Mouse (Mus musculus): Measurements from ENCODE around the gene Fam170b. TPM values are rescaled to one million over a fixed set of nuclear protein-coding genes. Genes with fewer than 3 reads are reported as not detected.

The Fam170b gene
- polyA plus RNA-seq, 2 experiments = not detected

- Histone ChIP-seq H3K9ac (ENCODE audit: low read depth, low read length, severe bottlenecking) (no peak overlapping the region), H3K9me3 (ENCODE audit: control insufficient read depth, low read length) (no peaks in the 10 kb centered on the region), H3K4me3 (replicated peaks; ENCODE audit: low read length) (no peak overlapping the region), H3K4me1 (ENCODE audit: control insufficient read depth, insufficient read depth, low read length) (peaks cover 20% of the 10 kb centered on the region), H3K27me3 (ENCODE audit: control insufficient read depth, insufficient read depth, low read length) (no peaks in the 10 kb centered on the region), H3K4me2 (replicated peaks; ENCODE audit: low read depth, low read length, severe bottlenecking) (no peak overlapping the region), H3K27ac (replicated peaks; ENCODE audit: low read depth, low read length) (peak overlapping the region; percentile 48), H3K36me3 (ENCODE audit: control insufficient read depth, insufficient read depth, low read length) (no peaks in the 10 kb centered on the region)
- DNase-seq (ENCODE audit: low spot score) (peak; percentile 37), ATAC-seq (ENCODE audit: low FRiP score, low read depth) (no peak)
- TF ChIP-seq POLR2A (IDR thresholded peaks at IDR 0.05; ENCODE audit: borderline replicate concordance, extremely low read depth, insufficient read depth, insufficient read length) = no peak
- WGBS = 38% methylated on average over 6 of the region's 6 CpGs
Observed at GRCm38 (mm10) chr14:32827994-32828650, 5.6 kb upstream of the Fam170b start.

GRCm38 (mm10) chr14:32835181-32835580 lies 1.4 kb downstream of the Fam170b start:
- Histone ChIP-seq H3K36me3 (ENCODE audit: control insufficient read depth, insufficient read depth, low read length) (no peaks in the 10 kb centered on the region), H3K27me3 (ENCODE audit: control insufficient read depth, insufficient read depth, low read length) (no peaks in the 10 kb centered on the region), H3K4me3 (replicated peaks; ENCODE audit: low read length) (no peak overlapping the region), H3K27ac (replicated peaks; ENCODE audit: low read depth, low read length) (no peak overlapping the region), H3K4me1 (ENCODE audit: control insufficient read depth, insufficient read depth, low read length) (no peaks in the 10 kb centered on the region), H3K9ac (ENCODE audit: low read depth, low read length, severe bottlenecking) (no peak overlapping the region), H3K4me2 (replicated peaks; ENCODE audit: low read depth, low read length, severe bottlenecking) (no peak overlapping the region), H3K9me3 (ENCODE audit: control insufficient read depth, low read length) (no peaks in the 10 kb centered on the region)
- TF ChIP-seq POLR2A (IDR thresholded peaks at IDR 0.05; ENCODE audit: borderline replicate concordance, extremely low read depth, insufficient read depth, insufficient read length) = no peak
- 83% methylated on average over 14 of the region's 14 CpGs for WGBS
- ATAC-seq (ENCODE audit: low FRiP score, low read depth) = no peak
- DNase-seq (ENCODE audit: low spot score) = no peak

- WGBS = 89% methylated on average over 14 of the region's 14 CpGs
- no peak for ATAC-seq (ENCODE audit: low FRiP score, low read depth)
- no peaks in the 10 kb centered on the region for H3K36me3 ChIP-seq (ENCODE audit: control insufficient read depth, insufficient read depth, low read length)
- H3K4me3 ChIP-seq (replicated peaks; ENCODE audit: low read length) = no peak overlapping the region
- H3K27ac ChIP-seq (replicated peaks; ENCODE audit: low read depth, low read length) = no peak overlapping the region
- no peaks in the 10 kb centered on the region for H3K9me3 ChIP-seq (ENCODE audit: control insufficient read depth, low read length)
- H3K27me3 ChIP-seq (ENCODE audit: control insufficient read depth, insufficient read depth, low read length) = no peaks in the 10 kb centered on the region
- no peak overlapping the region for H3K4me2 ChIP-seq (replicated peaks; ENCODE audit: low read depth, low read length, severe bottlenecking)
- TF ChIP-seq POLR2A (IDR thresholded peaks at IDR 0.05; ENCODE audit: borderline replicate concordance, extremely low read depth, insufficient read depth, insufficient read length) = no peak
- DNase-seq (ENCODE audit: low spot score) = no peak
- H3K9ac ChIP-seq (ENCODE audit: low read depth, low read length, severe bottlenecking) = no peak overlapping the region
- H3K4me1 ChIP-seq (ENCODE audit: control insufficient read depth, insufficient read depth, low read length) = no peaks in the 10 kb centered on the region
Observed at GRCm38 (mm10) chr14:32835596-32835995, 1.8 kb downstream of the Fam170b start.

- DNase-seq (ENCODE audit: low spot score) (no peak), ATAC-seq (ENCODE audit: low FRiP score, low read depth) (no peak)
- H3K4me2 ChIP-seq (replicated peaks; ENCODE audit: low read depth, low read length, severe bottlenecking) = no peak overlapping the region
- no peaks in the 10 kb centered on the region for H3K36me3 ChIP-seq (ENCODE audit: control insufficient read depth, insufficient read depth, low read length)
- H3K4me1 ChIP-seq (ENCODE audit: control insufficient read depth, insufficient read depth, low read length) = no peaks in the 10 kb centered on the region
- no peaks in the 10 kb centered on the region for H3K9me3 ChIP-seq (ENCODE audit: control insufficient read depth, low read length)
- TF ChIP-seq POLR2A (IDR thresholded peaks at IDR 0.05; ENCODE audit: borderline replicate concordance, extremely low read depth, insufficient read depth, insufficient read length) = no peak
- 90% methylated on average over 11 of the region's 11 CpGs for whole genome bisulfite sequencing
- no peak overlapping the region for H3K27ac ChIP-seq (replicated peaks; ENCODE audit: low read depth, low read length)
- no peaks in the 10 kb centered on the region for H3K27me3 ChIP-seq (ENCODE audit: control insufficient read depth, insufficient read depth, low read length)
- H3K4me3 ChIP-seq (replicated peaks; ENCODE audit: low read length) = no peak overlapping the region
- no peak overlapping the region for H3K9ac ChIP-seq (ENCODE audit: low read depth, low read length, severe bottlenecking)
Observed at GRCm38 (mm10) chr14:32836191-32836590, 2.4 kb downstream of the Fam170b start.

- Histone ChIP-seq H3K27me3 (ENCODE audit: control insufficient read depth, insufficient read depth, low read length) (no peaks in the 10 kb centered on the region), H3K27ac (replicated peaks; ENCODE audit: low read depth, low read length) (no peak overlapping the region), H3K4me2 (replicated peaks; ENCODE audit: low read depth, low read length, severe bottlenecking) (no peak overlapping the region), H3K4me3 (replicated peaks; ENCODE audit: low read length) (no peak overlapping the region), H3K9ac (ENCODE audit: low read depth, low read length, severe bottlenecking) (no peak overlapping the region), H3K36me3 (ENCODE audit: control insufficient read depth, insufficient read depth, low read length) (no peaks in the 10 kb centered on the region), H3K9me3 (ENCODE audit: control insufficient read depth, low read length) (no peaks in the 10 kb centered on the region), H3K4me1 (ENCODE audit: control insufficient read depth, insufficient read depth, low read length) (no peaks in the 10 kb centered on the region)
- no peak for DNase-seq (ENCODE audit: low spot score)
- TF ChIP-seq POLR2A (IDR thresholded peaks at IDR 0.05; ENCODE audit: borderline replicate concordance, extremely low read depth, insufficient read depth, insufficient read length) = no peak
- ATAC-seq (ENCODE audit: low FRiP score, low read depth) = no peak
Observed at GRCm38 (mm10) chr14:32842052-32842451, 8.3 kb downstream of the Fam170b start.

Data from limb, embryonic 14.5 days (tissue).